ENCODE assay signal across 19 mouse cellular contexts in the genomic region with DNA sequence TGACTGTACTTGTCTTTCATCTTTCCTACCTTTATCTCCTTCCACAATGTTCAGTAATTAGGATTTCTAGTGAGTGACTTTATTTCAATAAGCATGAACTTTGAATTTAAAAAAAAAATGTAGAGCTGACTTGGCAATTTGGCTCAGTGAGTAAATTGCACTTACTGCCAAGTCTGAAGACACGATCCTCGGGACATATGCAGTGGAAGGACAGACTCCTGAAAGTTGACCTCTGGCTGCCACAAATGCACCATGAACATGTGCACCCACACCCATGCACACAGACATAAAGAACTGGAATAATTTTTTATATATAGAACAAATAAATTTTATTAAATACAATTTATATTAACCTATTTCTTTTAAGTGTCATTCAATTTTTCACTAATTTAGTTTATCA. TPM values are rescaled to one million over a fixed set of nuclear protein-coding genes. Genes with fewer than 3 reads are reported as not detected.
"Had no signal": no experiment of that assay in that cellular context is flagged by ENCODE, and none has a peak within 500 bp of the region (broad histone marks: within the 10 kb centered on the region; RNA-seq: fewer than 3 reads in every experiment).

No protein-coding gene starts in this region.

- H3K4me3 ChIP-seq: midbrain, embryonic 10.5 days; midbrain, embryonic 12.5 days; myocyte; neural tube, embryonic 13.5 days; neural tube, embryonic 15.5 days; stomach, embryonic 15.5 days had no signal

- H3K9me3 ChIP-seq: midbrain, embryonic 10.5 days; midbrain, embryonic 12.5 days; neural tube, embryonic 13.5 days; neural tube, embryonic 15.5 days; stomach, embryonic 15.5 days had no signal

- H3K4me2 ChIP-seq: lung, embryonic 14.5 days; midbrain, embryonic 12.5 days; neural tube, embryonic 13.5 days; neural tube, embryonic 15.5 days; stomach, embryonic 15.5 days had no signal

- H3K36me3 ChIP-seq: stomach, embryonic 15.5 days had no signal

- H3K4me1 ChIP-seq: stomach, embryonic 15.5 days had no signal

- DNase-seq: lung, adult 18-20 months; lung, embryonic 14.5 days; lung, postnatal 10 days; lung, postnatal 4 days; midbrain, embryonic 14.5 days; retina, postnatal 1 day; right cerebral cortex, adult 18-20 months; right cerebral cortex, postnatal 25 days; thymus, adult 2 months; thymus, postnatal 25 days; thymus, postnatal 4 days had no signal

- H3K27ac ChIP-seq: midbrain, embryonic 10.5 days; midbrain, embryonic 12.5 days; neural tube, embryonic 13.5 days; neural tube, embryonic 15.5 days; stomach, embryonic 15.5 days; stomach, postnatal 0 days had no signal

- H3K9ac ChIP-seq: lung, embryonic 14.5 days; midbrain, embryonic 12.5 days; neural tube, embryonic 13.5 days; neural tube, embryonic 15.5 days; stomach, embryonic 15.5 days had no signal

- H3K27me3 ChIP-seq: midbrain, embryonic 12.5 days; neural tube, embryonic 13.5 days; neural tube, embryonic 15.5 days; stomach, embryonic 15.5 days had no signal

RNA-seq across cellular contexts. Expression of a gene that starts 29.7 kb away (rescaled TPM):
- total RNA-seq: megakaryocyte, adult 5-6 weeks had no signal

RNA-seq across cellular contexts. Expression of a gene that starts 29.8 kb away (rescaled TPM):
- total RNA-seq: megakaryocyte, adult 5-6 weeks had no signal
